Mouse (Mus musculus) neutrophil, adult 83 days (primary cell): ENCODE data around the gene Klhl2. TPM values are rescaled to one million over a fixed set of nuclear protein-coding genes. Genes with fewer than 3 reads are reported as not detected.

Experiments used
- total RNA-seq, 2 experiments: library from RNA; stranded (reverse); gene quantifications; one replicate each; pipeline ENCODE4 v1.2.4; 2023

The Klhl2 gene
- total RNA-seq, result 10 to 100 TPM; 38.7 to 61.9 TPM

DNA sequence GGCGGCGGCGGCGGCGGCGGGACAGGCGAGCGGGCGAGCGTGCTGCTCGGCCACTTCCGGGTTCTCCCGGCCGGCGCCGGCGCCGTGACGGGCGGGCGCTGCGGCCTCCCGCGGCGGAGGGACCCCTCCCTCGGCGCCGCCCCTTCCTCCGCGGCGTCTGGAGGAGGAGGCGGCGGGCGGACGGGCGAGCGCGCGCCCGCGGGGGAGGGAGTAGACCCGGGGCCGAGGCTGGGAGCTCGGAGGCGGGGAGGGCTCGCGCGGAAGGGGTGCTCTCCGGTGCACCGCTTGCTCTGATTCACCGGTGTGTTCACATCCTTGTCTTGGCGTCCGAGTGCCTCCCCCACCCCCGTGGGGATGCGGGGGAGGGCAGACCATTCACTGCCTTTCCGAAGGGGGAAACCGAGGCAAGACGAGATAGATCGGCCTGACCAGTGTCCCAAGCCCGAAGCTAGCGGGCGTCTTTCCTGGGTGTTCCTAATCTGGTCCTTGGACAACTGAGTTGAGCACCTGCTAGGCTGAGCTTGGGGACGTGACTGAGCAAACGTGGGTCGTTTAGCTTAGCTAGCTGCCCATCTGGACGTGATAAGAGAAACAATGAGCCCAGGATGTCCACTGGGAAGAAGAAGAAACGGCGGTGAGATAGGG is at the start of gene Klhl2:
Gene Klhl2 (minus strand): TSS at position 121 of the 645 bp plus-strand sequence.

DNA sequence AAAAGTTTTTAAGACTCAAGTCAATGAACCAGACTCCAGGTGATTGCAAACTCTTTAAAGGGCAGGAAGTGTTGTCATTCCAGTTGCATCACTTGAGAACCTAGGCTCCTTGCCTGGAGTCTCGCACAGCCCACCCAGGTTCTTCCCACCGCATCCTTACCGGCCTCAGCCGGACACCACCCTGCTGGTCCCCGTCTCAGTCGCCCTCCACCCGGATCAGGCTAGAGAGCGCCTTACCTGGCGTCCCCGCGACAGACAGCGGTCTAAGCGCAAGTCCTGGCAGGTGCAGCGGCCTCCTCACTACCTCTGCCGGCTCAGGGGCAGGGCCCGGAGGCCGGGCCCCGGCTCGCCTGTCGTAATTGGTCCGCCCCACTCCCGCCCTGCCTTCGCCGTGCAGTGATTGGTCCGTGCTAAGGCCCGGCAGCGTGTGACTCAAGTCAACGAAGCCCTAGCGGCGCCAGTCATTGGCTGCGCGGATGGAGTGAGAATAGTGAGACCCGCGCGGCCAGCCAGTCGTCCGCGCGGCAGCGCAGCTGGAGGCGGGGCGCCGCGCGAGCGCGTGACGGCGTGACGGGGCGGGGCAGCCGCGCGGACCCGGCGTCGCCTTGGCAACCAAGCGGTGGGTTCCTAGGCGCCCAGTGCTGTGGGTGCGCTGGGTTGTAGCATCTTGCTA is 116.4 kb downstream of the Klhl2 start, which contains the start of gene Msmo1:
Gene Msmo1 (minus strand): TSS at position 522 of the 673 bp plus-strand sequence.

GRCm38 (mm10) chr8:64692651-64693201 is 157.1 kb downstream of the Klhl2 start, which contains the start of gene Cpe:
Gene Cpe, minus strand, starts transcription at chr8:64693054.

Other genes with a start within 250 kb of the Klhl2 start
- gene Cpe, start 157.0 kb downstream of the Klhl2 start, total RNA-seq, result 1 to 10 TPM; 3.7 to 4.6 TPM
- 10 to 100 TPM; 33.8 to 36.5 TPM for gene Msmo1, start 116.2 kb downstream of the Klhl2 start, total RNA-seq
- gene Tmem192, start 97.2 kb upstream of the Klhl2 start, total RNA-seq, result 10 to 100 TPM; 23.4 to 26.8 TPM
- gene Trim75, start 137.8 kb upstream of the Klhl2 start, total RNA-seq, result not detected
- gene Trim61, start 168.5 kb upstream of the Klhl2 start, total RNA-seq, result not detected
- gene Trim60, start 168.6 kb upstream of the Klhl2 start, total RNA-seq, result not detected
- gene Apela, start 187.3 kb upstream of the Klhl2 start, total RNA-seq, result not detected
- gene Gm10663, start 225.0 kb upstream of the Klhl2 start, total RNA-seq, result not detected